Mouse (Mus musculus) liver, embryonic 14.5 days (tissue): ENCODE results near the gene Aplp2. TPM values are rescaled to one million over a fixed set of nuclear protein-coding genes. Genes with fewer than 3 reads are reported as not detected.

Experiments
- ATAC-seq: fragments of 200-750 bp; cut with Nextera tagmentation; 2 replicates; pipeline ENCODE4 v1.8.0; 2017; ENCODE audit warnings: moderate number of reproducible peaks, mild to moderate bottlenecking, moderate library complexity; ENCODE audit not compliant: insufficient read depth
- DNase-seq, 3 experiments: peaks; one replicate each; pipeline ENCODE4 v3.0.0-alpha.2; 2012 to 2013; ENCODE audit warnings: low read depth in 3 of 3, low spot score in 3 of 3
- H3K27ac ChIP-seq: fragments of 300-500 bp; sonication (generic); 2 replicates; pipeline ENCODE4 v1.5.1; 2014; ENCODE audit warnings: moderate library complexity, mild to moderate bottlenecking, control low read depth, inconsistent platforms
- H3K27me3 ChIP-seq: fragments of 300-500 bp; sonication (generic); 2 replicates; pipeline ENCODE4 v1.6.1; 2014; ENCODE audit warnings: mild to moderate bottlenecking, low read length, moderate library complexity; ENCODE audit not compliant: control insufficient read depth, insufficient read depth
- H3K36me3 ChIP-seq: fragments of 300-500 bp; sonication (generic); replicated peaks from 2 replicates; pipeline ENCODE4 v1.6.1; 2014; ENCODE audit warnings: low read depth; ENCODE audit not compliant: control insufficient read depth, insufficient read depth
- H3K4me1 ChIP-seq, 2 experiments: fragments of 200-500 bp in 1 of 2; fragments of 300-500 bp in 1 of 2; sonication (generic) in 1 of 2; replicated peaks; 2 replicates each; pipeline ENCODE4 v1.6.1; 2012 to 2014; ENCODE audit warnings: antibody characterized with exemption in 1 of 2, inconsistent platforms in 1 of 2, low read length in 1 of 2; ENCODE audit not compliant: control insufficient read depth in 2 of 2, insufficient read depth in 2 of 2
- H3K4me2 ChIP-seq: fragments of 300-500 bp; sonication (generic); 2 replicates; pipeline ENCODE4 v1.6.1; 2014; ENCODE audit warnings: low read depth, mild to moderate bottlenecking, control low read depth, moderate library complexity
- H3K4me3 ChIP-seq, 2 experiments: fragments of 200-500 bp in 1 of 2; fragments of 300-500 bp in 1 of 2; sonication (generic) in 1 of 2; 2 replicates each; pipeline ENCODE4 v1.5.1; 2012 to 2014; ENCODE audit warnings: low read depth in 2 of 2, low read length in 2 of 2, mild to moderate bottlenecking in 2 of 2, control low read depth in 1 of 2, inconsistent platforms in 1 of 2, moderate library complexity in 1 of 2; ENCODE audit not compliant: insufficient read depth in 1 of 2
- H3K9ac ChIP-seq: fragments of 300-500 bp; sonication (generic); replicated peaks from 2 replicates; pipeline ENCODE4 v1.6.1; 2014; ENCODE audit warnings: mild to moderate bottlenecking, control low read depth, moderate library complexity
- H3K9me3 ChIP-seq: fragments of 300-500 bp; sonication (generic); 2 replicates; pipeline ENCODE4 v1.6.1; 2016; ENCODE audit warnings: low read length, mixed read lengths; ENCODE audit not compliant: control insufficient read depth
- CTCF ChIP-seq: IDR thresholded peaks from 2 replicates; pipeline ENCODE4 v1.5.1; 2016; ENCODE audit warnings: antibody characterized with exemption, low read depth, control low read depth
- EP300 ChIP-seq: IDR thresholded peaks from 2 replicates; pipeline ENCODE4 v1.6.1; 2016; ENCODE audit warnings: antibody characterized with exemption, low read depth
- WGBS: fragments of 180-500 bp; shearing (Covaris S2); extraction: QIAGEN DNeasy Blood & Tissue Kit; methylation state at CpG from one replicate; pipeline ENCODE4 v1.1.7; 2014; ENCODE audit not compliant: insufficient replicate concordance; 5-methylcytosine and 5-hydroxymethylcytosine counted together
- polyA plus RNA-seq, 2 experiments: library from polyadenylated mRNA; depleted of rRNA in 1 of 2; stranded (reverse) in 1 of 2; unstranded in 1 of 2; fragments of >200 nt; fragmentation: Nextera tagmentation in 1 of 2; extraction: Ambion mirVana in 1 of 2; gene quantifications; 2 replicates each; pipeline versions ENCODE4 v1.2.1 to v1.2.3; 2012 to 2014

The Aplp2 gene
- polyA plus RNA-seq, 2 experiments = 120 to 163 TPM

DNA sequence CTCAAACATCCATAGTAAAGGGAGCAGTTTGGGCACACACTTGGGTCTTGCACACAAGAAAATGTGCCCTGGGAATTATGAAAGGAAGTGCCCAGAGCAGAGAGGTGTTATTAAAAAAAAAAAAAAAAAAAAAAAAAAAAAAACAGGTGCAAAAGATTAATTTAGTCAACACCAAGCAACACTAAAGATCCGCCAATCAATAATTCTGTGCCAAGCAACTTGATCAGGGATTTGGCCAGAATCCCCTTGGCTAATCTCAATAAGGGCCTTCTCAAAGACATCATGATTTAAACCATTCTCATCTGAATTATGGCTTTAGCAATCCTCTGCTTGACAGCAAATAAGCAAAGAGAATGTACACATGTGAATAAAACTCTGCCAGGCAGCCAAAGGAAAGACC lies 2.1 kb downstream of the Aplp2 start:
- Histone ChIP-seq H3K4me1 (peaks cover 31 to 33% of the 10 kb centered on the region in 2 experiments), H3K36me3 (no peaks in the 10 kb centered on the region), H3K27me3 (no peaks in the 10 kb centered on the region), H3K9ac (peak overlapping the region; percentile 82; the same call in 1 of the 2 replicates), H3K27ac (no peak overlapping the region), H3K4me2 (peak overlapping the region; percentile 90), H3K4me3 (peak overlapping the region in 1 of 2 experiments; percentile 88; a peak in 2 of 4 replicates), H3K9me3 (no peaks in the 10 kb centered on the region)
- DNase-seq (no peak), ATAC-seq (no peak)
- no peak for TF ChIP-seq CTCF
- WGBS = 75% methylated on average over 1 of the region's 1 CpGs

DNA sequence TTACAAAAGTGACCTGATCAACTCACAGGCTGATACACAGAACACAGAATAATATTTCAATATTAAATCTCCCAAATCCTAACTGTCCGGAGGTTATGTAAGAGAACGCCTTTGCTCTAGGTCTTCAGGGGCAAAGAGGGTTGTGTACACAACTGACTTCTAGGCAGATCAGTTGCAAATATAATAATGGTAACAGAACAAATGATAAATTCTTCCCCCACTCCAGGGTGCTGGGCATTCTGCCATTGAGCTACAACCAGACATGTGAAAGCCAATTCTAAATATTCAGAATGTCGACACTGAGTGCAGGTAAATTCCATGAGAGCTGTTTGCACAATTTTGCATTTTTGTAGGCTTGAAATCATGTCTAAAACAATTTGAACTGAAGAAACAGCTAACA lies 3.9 kb downstream of the Aplp2 start:
- Histone ChIP-seq H3K27me3 (no peaks in the 10 kb centered on the region), H3K27ac (no peak overlapping the region), H3K4me1 (peaks cover 29 to 33% of the 10 kb centered on the region in 2 experiments), H3K36me3 (no peaks in the 10 kb centered on the region), H3K4me2 (peak overlapping the region; percentile 90), H3K4me3 (no peak overlapping the region), H3K9me3 (no peaks in the 10 kb centered on the region), H3K9ac (no peak overlapping the region; the same call in 1 of the 2 replicates)
- TF ChIP-seq EP300 (no peak), CTCF (no peak)
- no peak for ATAC-seq
- DNase-seq = no peak
- WGBS = 84% methylated on average over 3 of the region's 3 CpGs

DNA sequence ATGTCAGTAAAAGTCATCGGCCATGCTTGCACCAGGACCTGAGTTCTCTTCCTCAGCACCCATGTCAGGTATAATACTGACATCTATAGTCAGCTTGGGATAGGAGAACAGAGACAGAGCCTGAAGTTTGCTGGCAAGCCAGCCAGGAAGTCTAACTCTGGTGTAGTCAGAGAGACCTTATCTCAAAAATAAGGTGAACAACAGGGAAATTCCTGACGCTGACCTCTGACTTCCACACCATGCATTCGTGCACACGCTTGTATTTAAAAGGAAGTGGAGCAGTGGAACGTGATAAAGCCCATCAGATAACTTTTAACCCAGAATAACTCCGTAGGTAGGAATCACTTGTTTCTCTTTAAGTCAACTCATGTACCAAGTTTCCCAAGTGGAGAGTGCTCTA lies 6.9 kb downstream of the Aplp2 start:
- no peak overlapping the region for H3K27ac ChIP-seq
- no peak for TF ChIP-seq EP300
- TF ChIP-seq CTCF = no peak
- 0 out of 2 replicates have a peak, but pooled peaks have one; percentile 27 for ATAC-seq

DNA sequence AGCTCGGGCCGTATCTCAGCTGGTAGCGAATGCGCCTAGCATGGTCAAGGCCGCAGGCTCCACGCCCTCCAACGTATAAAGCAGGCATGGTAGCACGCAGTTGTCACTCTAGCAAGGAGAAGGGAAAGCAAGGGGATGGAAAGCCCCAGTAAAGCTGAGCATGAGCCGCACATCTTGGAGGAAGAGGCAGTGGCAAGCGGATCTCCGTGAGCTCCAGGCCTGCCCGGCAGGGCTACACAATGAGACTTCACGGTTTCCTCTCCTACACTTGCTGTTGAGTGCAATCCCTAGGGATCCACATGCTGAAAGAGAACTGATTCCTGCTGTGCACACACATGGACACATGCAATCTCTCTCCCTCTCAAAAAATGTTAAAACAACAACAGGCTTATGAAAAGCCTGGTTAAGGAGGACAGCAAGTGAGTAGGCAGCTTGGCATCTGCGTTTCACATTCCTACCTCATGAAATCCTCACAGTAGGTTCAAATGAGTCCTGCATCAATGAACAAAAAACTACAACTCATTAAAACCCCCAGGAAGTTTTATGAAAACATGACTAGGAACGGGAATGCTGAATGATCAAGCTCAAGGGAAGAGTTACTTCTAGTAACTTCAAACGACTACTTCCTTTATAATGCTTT lies 7.9 kb downstream of the Aplp2 start:
- TF ChIP-seq CTCF (no peak), EP300 (no peak)

More for the DNA sequence above, 6.9 kb downstream of the Aplp2 start:
- no peaks in the 10 kb centered on the region for H3K9me3 ChIP-seq
- no peak overlapping the region for H3K4me2 ChIP-seq
- DNase-seq = no peak
- 0 out of 2 replicates have a peak overlapping the region, but pooled peaks have one; percentile 2 for H3K9ac ChIP-seq
- H3K4me3 ChIP-seq = no peak overlapping the region
- no peaks in the 10 kb centered on the region for H3K27me3 ChIP-seq
- H3K36me3 ChIP-seq = no peaks in the 10 kb centered on the region
- peaks cover 27 to 29% of the 10 kb centered on the region in 2 experiments for H3K4me1 ChIP-seq
- WGBS = 18% methylated on average over 6 of the region's 6 CpGs

DNA sequence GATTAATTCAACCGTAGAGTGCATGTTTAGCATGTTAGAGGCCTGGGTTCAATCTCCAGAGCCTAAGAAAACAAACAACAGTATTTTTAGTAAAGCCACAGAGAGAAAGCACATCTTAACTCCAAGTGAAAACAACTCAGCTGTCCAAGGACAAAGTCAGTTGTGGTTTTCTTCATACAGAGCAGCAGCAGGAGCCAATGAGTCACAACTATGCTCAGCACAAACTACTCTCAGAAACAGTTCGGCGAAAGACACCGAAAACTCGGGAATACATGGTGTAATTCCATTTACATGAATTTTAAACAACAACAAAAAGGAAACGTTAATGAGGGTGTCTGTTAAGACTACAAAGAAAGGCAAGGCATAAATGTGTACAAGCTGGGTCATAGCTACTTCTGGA lies 8.5 kb downstream of the Aplp2 start:
- TF ChIP-seq CTCF (no peak), EP300 (no peak)
- no peak overlapping the region for H3K27ac ChIP-seq
- H3K4me2 ChIP-seq = no peak overlapping the region
- no peaks in the 10 kb centered on the region for H3K36me3 ChIP-seq
- H3K4me1 ChIP-seq = peaks cover 15 to 18% of the 10 kb centered on the region in 2 experiments
- no peaks in the 10 kb centered on the region for H3K9me3 ChIP-seq
- WGBS = 76% methylated on average over 6 of the region's 6 CpGs
- no peak for ATAC-seq
- DNase-seq = no peak
- H3K27me3 ChIP-seq = no peaks in the 10 kb centered on the region
- H3K4me3 ChIP-seq = no peak overlapping the region
- H3K9ac ChIP-seq = no peak overlapping the region

More for the DNA sequence above, 7.9 kb downstream of the Aplp2 start:
- H3K4me2 ChIP-seq = no peak overlapping the region
- no peaks in the 10 kb centered on the region for H3K9me3 ChIP-seq
- no peaks in the 10 kb centered on the region for H3K36me3 ChIP-seq
- DNase-seq = no peak
- no peak for ATAC-seq
- H3K4me3 ChIP-seq = no peak overlapping the region
- H3K27ac ChIP-seq = no peak overlapping the region
- no peaks in the 10 kb centered on the region for H3K27me3 ChIP-seq
- WGBS = 80% methylated on average over 16 of the region's 16 CpGs
- peaks cover 20 to 22% of the 10 kb centered on the region in 2 experiments for H3K4me1 ChIP-seq
- H3K9ac ChIP-seq = no peak overlapping the region
